Mouse (Mus musculus): ENCODE data around the gene 2210010C04Rik.

2210010C04Rik gene

GRCm38 (mm10) chr6:41035409-41035808 lies at the start of gene 2210010C04Rik:
Gene 2210010C04Rik (minus strand): TSS chr6:41035509.
- DNase-seq (ENCODE audit: low spot score), result no peak

GRCm38 (mm10) chr6:41080121-41080520 lies 44.8 kb upstream of the 2210010C04Rik start:
- no peak for DNase-seq (ENCODE audit: low spot score)

GRCm38 (mm10) chr6:41078539-41079303 lies 43.4 kb upstream of the 2210010C04Rik start:
- no peak for DNase-seq (ENCODE audit: low spot score)

GRCm38 (mm10) chr6:41075753-41076152 lies 40.4 kb upstream of the 2210010C04Rik start:
- DNase-seq (ENCODE audit: low spot score), result no peak

GRCm38 (mm10) chr6:41063332-41063731 lies 28.0 kb upstream of the 2210010C04Rik start:
- no peak for DNase-seq (ENCODE audit: low spot score)

- DNase-seq (ENCODE audit: low spot score), result no peak
Observed at GRCm38 (mm10) chr6:41062746-41063145, 27.4 kb upstream of the 2210010C04Rik start.

- no peak for DNase-seq (ENCODE audit: low spot score)
Observed at GRCm38 (mm10) chr6:41062081-41062480, 26.8 kb upstream of the 2210010C04Rik start.

GRCm38 (mm10) chr6:41061085-41061484 lies 25.8 kb upstream of the 2210010C04Rik start:
- no peak for DNase-seq (ENCODE audit: low spot score)

- DNase-seq (ENCODE audit: low spot score), result no peak
Observed at GRCm38 (mm10) chr6:41057653-41058052, 22.3 kb upstream of the 2210010C04Rik start.

- peak; percentile 42 for DNase-seq (ENCODE audit: low spot score)
Observed at GRCm38 (mm10) chr6:41055581-41055980, 20.3 kb upstream of the 2210010C04Rik start.

- no peak for DNase-seq (ENCODE audit: low spot score)
Observed at GRCm38 (mm10) chr6:41054379-41054778, 19.1 kb upstream of the 2210010C04Rik start.

- DNase-seq (ENCODE audit: low spot score), result no peak
Observed at GRCm38 (mm10) chr6:41051824-41052223, 16.5 kb upstream of the 2210010C04Rik start.

GRCm38 (mm10) chr6:41048602-41049001 lies 13.3 kb upstream of the 2210010C04Rik start:
- DNase-seq (ENCODE audit: low spot score), result no peak

- DNase-seq (ENCODE audit: low spot score), result no peak
Observed at GRCm38 (mm10) chr6:41047961-41048360, 12.7 kb upstream of the 2210010C04Rik start.

GRCm38 (mm10) chr6:41047202-41047601 lies 11.9 kb upstream of the 2210010C04Rik start:
- DNase-seq (ENCODE audit: low spot score), result no peak

GRCm38 (mm10) chr6:41046553-41046952 lies 11.2 kb upstream of the 2210010C04Rik start:
- peak; percentile 15 for DNase-seq (ENCODE audit: low spot score)

GRCm38 (mm10) chr6:41044753-41045152 lies 9.4 kb upstream of the 2210010C04Rik start:
- DNase-seq (ENCODE audit: low spot score), result no peak

- no peak for DNase-seq (ENCODE audit: low spot score)
Observed at GRCm38 (mm10) chr6:41044314-41044713, 9.0 kb upstream of the 2210010C04Rik start.

- DNase-seq (ENCODE audit: low spot score), result no peak
Observed at GRCm38 (mm10) chr6:41032802-41033201, 2.5 kb downstream of the 2210010C04Rik start.

- DNase-seq (ENCODE audit: low spot score), result no peak
Observed at GRCm38 (mm10) chr6:41032231-41032630, 3.1 kb downstream of the 2210010C04Rik start.

- DNase-seq (ENCODE audit: low spot score), result no peak
Observed at GRCm38 (mm10) chr6:41030821-41031220, 4.5 kb downstream of the 2210010C04Rik start.

- DNase-seq (ENCODE audit: low spot score), result no peak
Observed at GRCm38 (mm10) chr6:41027053-41027452, 8.3 kb downstream of the 2210010C04Rik start.

GRCm38 (mm10) chr6:41025873-41026650 lies 9.2 kb downstream of the 2210010C04Rik start:
- no peak for DNase-seq (ENCODE audit: low spot score)

Measured in c-Kit-positive CD71-positive TER-119-positive erythroid progenitor cells, embryonic 14.5 days (primary cell).